Mouse (Mus musculus) ovary, postnatal 36 days (tissue): ENCODE data around the gene Mtmr3.

Source experiments
- DNase-seq: peaks from one replicate; pipeline ENCODE4 v3.0.0; 2022; ENCODE audit warnings: low spot score, mixed read lengths

The Mtmr3 gene

DNA sequence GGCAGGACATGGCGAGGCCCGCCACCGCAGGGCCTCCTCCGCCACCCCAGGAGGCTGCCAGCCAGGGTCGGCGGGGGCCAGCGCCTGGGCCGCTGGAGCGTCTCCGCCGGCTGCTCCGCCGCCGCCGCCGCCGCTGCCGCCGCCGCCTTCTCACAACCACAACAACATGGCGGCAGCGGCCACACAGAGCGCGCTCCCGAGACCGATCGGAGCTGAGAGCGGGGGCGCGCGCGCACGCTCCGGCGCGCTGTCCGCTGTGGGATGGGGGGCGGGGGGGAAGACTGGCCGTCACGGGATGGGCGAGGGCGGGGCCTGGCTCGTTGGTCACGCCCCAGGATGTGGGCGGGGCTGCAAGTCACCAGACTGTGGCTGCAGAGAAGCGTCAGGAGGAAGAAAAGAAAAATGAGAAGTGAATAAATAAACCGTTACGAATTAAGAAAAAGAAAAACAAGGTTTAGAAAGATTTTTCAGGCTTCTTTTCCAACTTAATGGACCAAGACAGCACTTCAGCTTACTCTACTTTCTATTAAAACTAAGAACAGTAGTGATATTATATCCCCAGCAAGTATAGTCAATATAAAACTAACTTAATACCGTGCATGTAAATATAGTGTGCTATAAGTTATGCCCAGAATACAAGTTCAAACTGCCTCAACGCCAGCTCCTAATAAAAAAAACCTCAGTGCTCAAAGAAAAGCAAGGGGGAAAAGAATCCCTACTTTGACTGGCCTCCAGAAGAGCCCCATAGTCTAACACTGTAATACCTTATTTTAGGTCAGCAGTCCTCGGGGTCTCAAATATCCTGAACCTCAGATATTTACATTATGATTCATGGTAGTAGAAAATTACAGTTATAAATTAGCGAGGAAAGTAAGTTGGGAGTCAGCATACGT lies at the start of gene Mtmr3:
Gene Mtmr3, minus strand, starts transcription at position 256 of the 893 bp plus-strand sequence.
- peak; percentile 95 for DNase-seq

- DNase-seq, result no peak
These were observed 49.1 kb upstream of the Mtmr3 start for GRCm38 (mm10) chr11:4643722-4644121.

GRCm38 (mm10) chr11:4641185-4641584 lies 46.5 kb upstream of the Mtmr3 start:
- DNase-seq, result no peak

DNA sequence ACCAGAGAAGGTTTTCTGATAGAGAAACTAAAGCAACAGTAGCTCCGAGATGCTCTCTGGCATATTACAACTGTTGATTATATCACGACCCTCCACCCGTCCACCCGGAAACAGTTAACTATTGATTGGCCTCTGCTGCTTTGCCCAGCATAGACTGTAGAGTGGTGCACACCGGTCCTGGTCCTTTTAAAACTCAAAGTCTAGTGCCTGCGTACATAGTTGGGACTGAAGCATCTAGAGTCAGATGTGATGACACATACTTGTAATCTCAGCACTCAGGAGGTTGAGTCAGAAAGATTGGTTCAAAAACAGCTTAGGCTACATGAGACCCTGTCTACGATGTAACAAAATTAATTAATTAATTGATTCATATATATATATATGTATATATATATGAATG lies 43.6 kb upstream of the Mtmr3 start:
- DNase-seq, result no peak

GRCm38 (mm10) chr11:4637534-4638234 lies 43.0 kb upstream of the Mtmr3 start, which contains the start of gene Ascc2:
Gene Ascc2 (plus strand): TSS chr11:4637747.
- DNase-seq, result peak; percentile 98

- no peak for DNase-seq
These were observed 42.2 kb upstream of the Mtmr3 start for GRCm38 (mm10) chr11:4636782-4637342.

- no peak for DNase-seq
These were observed 39.7 kb upstream of the Mtmr3 start for GRCm38 (mm10) chr11:4634395-4634794.

GRCm38 (mm10) chr11:4633420-4633819 lies 38.8 kb upstream of the Mtmr3 start:
- no peak for DNase-seq

DNA sequence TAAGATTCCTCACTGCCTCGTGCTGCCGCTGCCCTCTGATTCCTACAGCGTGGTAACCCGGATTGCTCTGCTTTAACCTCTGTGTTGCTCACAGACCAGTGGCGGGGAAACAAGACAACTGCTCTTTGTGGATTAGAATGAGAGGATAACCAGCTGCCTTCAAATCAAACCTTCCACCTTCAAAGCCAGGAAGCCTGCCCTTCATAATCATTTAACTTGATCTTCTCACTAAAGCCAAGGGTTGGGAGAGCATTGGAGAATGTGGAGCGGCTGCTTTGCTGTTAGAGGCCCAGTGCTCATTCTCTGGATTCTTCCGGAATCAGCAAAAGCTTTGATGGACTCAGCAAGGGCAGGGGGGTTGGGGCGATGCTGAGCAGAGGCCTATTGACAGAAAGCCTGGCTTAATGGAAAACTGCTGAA lies 35.2 kb upstream of the Mtmr3 start:
- DNase-seq, result no peak

- DNase-seq, result no peak
These were observed 33.0 kb upstream of the Mtmr3 start for GRCm38 (mm10) chr11:4627636-4628035.

DNA sequence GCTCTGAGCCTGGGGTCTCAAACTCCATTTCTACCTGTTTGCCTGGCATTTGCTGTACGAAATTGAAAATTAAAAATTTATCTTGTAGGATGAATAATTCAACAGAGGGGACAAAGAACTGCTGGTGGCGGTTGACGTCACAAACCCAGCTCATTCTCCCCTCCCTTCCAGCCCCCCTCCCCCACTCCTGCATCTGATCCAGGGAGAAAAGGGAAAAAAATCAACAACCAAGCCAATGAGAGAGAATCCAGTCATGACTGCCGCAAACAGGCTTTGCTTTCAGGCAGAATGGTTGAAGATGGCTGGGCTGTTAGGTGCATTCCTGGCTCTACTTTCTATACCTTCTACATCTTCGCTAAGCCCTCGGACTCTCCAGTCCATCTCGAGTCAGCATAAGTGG lies 31.3 kb upstream of the Mtmr3 start:
- DNase-seq, result no peak

- no peak for DNase-seq
These were observed 28.3 kb upstream of the Mtmr3 start for GRCm38 (mm10) chr11:4622997-4623396.

GRCm38 (mm10) chr11:4622442-4622986 lies 27.9 kb upstream of the Mtmr3 start:
- no peak for DNase-seq

DNA sequence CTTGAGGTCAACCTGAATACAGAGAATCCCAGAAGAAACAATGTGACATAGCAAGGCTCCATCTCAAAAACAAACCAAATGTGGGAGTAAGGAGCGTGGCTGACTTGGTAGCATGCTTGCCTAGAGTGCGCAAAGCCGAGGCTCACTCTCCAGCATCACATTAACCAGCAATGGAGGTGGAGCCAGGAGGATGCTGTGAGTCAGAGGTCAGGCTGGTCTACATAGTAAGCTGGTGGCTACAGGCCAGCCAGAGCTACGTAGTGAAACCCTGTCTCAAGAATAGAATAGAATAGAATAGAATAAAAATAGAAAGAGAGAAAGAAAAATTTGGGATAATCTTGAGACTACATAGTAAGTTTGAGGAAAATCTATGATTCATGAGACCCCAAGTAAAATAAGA lies 27.2 kb upstream of the Mtmr3 start:
- no peak for DNase-seq

DNA sequence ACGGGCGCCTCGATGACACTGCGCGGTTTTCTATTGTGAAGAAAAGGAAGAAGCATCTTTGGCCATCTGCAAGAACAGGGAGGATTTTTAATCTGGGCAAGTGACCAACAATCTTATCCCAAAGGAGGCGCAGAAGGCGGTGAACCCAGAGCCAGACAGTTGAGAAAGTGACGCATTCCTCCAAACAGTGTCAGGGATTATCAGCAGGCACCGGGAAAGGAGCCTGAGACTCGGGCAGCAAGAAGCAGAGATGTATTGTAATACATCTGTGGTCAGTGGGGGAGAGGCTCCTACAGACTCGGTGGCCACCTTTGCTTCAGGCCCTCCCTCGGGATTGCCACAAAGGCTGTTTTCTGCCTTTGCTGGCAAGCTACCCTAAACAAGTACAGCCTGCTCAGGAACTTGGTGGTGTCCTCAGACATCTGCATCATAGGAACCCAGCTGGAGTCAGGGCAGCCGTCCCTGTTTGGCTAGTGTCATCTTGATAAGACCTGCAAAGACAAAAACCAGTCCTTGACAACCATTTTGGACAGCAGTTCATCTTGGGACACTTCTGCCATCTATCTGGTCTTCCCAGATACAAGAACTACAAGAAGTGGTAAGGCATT lies 25.9 kb upstream of the Mtmr3 start:
- peak; percentile 38 for DNase-seq

GRCm38 (mm10) chr11:4620017-4620485 lies 25.4 kb upstream of the Mtmr3 start, which contains the start of gene Gm11032:
Gene Gm11032 (plus strand): TSS chr11:4620067.
- no peak for DNase-seq

DNA sequence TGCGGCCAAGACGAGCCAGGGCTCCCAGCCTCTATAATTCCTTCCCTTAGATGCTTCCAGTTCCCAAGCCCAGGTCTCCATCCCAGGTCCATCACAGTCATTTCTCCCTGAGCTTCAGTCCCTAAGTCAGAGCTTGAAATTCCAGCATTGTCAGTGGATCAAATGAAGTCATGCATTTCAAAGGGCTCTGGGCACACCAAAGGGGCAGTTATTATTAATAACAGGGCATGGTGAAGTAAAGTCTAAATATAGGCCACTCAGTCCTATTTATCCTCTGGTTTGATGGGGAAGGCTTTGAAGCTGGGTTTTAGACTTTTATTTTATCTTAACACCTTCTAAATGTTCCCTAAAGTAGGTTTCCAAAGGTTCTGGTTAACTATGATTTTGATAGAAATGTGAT lies 17.2 kb upstream of the Mtmr3 start:
- no peak for DNase-seq

DNA sequence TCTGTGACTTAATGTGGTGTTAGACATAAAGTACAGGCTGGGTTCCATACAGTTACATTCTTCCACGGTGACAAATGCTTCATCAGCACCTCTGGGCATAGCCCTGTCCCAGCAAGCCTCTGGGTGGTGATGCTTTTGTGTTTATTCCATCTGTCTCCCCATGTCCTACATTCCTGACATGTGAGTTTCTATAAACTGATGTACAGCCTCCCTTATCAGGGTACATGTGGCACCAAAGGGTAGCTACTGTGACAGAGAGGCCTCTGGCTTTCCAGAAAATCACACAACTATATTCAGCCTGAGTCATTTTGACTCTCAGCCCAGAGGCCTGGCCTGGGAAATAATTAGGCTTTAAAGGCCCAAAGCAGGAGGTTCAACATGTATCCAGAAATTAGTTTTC lies 11.9 kb upstream of the Mtmr3 start:
- DNase-seq, result no peak

DNA sequence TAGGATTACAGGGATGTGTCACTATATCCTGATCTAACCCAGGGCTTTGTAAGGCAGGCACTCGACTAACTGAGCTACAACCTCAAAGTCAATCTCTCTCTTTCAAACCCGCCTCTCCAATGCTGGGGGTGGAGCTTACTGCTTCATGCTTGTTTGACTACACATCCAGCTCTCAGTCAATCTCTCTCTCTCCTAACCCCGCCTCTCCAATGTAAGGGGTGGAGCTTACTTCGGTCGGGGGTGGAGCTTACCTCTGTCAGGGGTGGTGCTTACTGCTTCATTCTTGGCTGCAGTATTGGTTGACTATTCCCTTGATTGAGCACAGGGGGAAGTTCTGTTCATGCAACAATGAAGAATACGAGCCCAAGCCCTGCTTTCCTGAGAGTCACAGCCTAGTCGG lies 10.8 kb upstream of the Mtmr3 start:
- no peak for DNase-seq

DNA sequence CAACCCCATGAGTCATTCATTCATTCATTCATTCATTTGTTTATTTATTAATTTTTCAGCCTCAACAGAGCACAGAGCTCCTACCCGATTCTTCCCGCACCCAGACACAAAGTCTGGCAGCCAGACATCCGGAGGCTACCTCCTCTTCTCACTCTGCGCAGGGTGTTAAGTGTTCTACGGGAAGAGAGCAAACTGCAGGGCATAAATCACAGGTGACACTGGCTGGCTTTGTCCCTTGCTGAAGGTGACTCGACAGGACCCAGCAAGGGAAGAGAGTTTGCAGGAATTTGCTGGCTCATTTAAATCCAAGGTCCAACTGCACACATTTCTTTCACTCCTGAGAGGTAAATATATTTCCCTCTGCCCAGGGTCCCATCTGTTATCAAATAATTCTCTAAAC lies 9.8 kb upstream of the Mtmr3 start:
- DNase-seq, result no peak

DNA sequence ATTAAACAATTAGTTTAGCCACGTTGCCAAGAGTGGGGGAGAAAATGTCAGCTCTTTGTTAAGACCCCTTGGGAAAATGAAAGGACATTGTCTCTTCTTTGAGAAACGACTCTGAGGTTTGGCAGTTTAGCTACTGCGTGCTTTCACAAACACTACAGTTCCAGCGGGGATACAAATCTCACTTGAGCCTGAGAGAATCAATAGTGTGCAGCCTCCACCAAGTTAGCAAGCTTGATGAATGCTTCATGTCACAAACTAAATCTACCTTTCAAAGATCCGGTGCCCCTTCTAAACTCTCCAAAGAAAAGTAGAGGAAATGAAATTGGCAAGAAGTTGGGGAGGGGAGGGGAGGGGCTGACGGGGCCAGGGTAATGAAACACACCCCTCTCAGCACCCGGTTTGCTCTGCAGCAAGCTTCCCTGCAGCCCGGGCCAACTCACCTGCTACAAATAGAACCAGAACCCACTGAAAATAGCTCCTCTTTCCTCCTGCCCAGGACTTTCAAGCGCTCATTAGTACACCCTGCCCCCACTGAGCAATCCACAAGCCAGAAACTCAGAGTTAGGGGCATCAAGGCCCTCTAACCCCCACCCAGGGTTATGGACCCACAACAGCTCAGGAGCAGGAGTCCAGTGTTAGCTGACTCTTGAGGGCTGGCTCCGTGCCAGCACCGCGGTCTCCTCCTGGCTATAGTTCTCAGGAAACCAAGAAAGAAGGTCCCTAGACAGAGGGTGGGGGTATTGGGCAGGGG lies 8.2 kb upstream of the Mtmr3 start:
- DNase-seq, result peak; percentile 36
